Mouse (Mus musculus) cerebellum, adult 18-20 months (tissue): Measurements from ENCODE around the gene Sele.

ENCODE experiments used
- DNase-seq, 2 experiments: peaks; one replicate each; pipeline ENCODE4 v3.0.0; 2021

Sele gene

GRCm38 (mm10) chr1:164073091-164073490 is 25.1 kb downstream of the Sele start:
- DNase-seq = no peak

DNA sequence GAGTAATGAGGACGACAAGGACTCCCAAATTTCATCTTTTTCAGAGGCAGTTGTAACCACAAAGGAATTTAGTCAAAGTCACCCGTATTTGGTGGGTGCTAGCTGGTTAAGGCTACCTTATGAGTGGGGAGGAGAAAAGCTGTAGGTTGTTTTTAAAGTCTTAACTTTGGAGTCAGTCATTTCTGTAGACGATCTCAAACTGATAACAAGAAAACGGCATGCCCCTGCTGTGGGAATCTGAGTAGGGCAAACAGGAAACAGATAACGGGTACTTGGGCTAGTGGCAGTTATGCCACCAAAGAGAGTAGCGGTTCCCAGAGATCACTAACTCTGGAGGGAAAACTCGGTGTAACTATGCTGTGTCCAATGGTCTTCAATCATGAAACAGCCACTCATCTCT is 25.8 kb downstream of the Sele start:
- no peak for DNase-seq

- DNase-seq = no peak
Measured at GRCm38 (mm10) chr1:164074606-164075140, 26.6 kb downstream of the Sele start.

DNA sequence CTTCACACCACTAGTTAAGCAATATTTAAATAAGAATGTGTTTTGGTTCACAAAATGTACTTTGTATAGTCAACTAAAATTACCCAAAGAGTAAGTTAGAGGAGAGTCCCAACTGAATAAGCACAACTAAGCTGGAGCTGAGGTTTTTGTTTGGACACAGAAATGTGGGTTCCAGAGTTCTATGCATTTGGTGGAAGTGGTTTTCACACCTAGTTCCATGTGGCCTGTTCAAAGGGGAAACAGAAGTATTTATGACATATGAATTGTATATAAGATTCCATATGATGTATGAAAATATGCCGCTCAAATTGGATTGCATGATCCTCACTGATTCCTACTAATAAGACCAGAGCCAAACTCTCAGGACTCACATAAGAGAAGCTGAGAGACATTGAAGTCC is 27.4 kb downstream of the Sele start:
- DNase-seq = no peak

DNA sequence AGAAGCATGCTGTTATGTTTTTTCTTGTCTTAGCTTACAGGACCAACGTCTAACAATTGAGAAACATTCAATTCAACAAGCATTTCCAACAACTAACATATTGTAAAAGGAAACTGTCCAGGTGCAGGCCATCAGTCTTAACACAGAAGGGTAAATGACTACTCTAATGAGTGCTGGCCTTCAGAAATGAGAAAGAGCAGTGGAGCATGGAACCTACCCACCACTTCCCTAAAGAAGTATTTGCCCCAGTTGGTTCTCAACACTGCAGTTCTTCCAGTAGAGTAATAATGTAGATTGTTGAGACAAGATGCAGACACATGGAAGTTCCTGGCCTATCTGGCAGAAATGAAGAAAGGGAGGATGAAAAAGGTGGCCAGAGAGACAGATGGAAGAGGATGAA is 28.4 kb downstream of the Sele start:
- DNase-seq = no peak

GRCm38 (mm10) chr1:164077031-164077430 is 29.0 kb downstream of the Sele start:
- DNase-seq = no peak

- no peak for DNase-seq
Measured at GRCm38 (mm10) chr1:164078323-164078741, 30.3 kb downstream of the Sele start.

DNA sequence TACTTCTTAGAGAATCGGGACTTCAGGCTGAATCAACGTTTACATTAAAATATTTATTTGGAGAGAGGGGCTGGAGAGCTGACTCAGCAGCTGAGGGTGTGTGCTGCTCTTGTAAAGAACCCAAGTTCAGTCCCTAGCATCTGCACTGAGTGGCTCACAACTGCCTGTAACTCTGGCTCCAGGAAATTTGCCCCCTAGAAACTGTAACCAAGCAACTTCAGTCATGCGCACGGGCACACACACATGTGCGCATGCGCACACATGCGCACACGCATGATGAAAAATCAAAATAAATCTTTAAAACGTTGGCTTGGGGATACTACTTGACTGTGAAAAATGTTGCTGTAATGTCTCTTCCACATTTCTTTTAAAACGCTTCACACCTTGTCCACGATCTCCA is 31.1 kb downstream of the Sele start:
- DNase-seq = no peak

GRCm38 (mm10) chr1:164083046-164083445 is 35.0 kb downstream of the Sele start:
- no peak for DNase-seq

GRCm38 (mm10) chr1:164086797-164087196 is 38.8 kb downstream of the Sele start:
- DNase-seq = no peak

DNA sequence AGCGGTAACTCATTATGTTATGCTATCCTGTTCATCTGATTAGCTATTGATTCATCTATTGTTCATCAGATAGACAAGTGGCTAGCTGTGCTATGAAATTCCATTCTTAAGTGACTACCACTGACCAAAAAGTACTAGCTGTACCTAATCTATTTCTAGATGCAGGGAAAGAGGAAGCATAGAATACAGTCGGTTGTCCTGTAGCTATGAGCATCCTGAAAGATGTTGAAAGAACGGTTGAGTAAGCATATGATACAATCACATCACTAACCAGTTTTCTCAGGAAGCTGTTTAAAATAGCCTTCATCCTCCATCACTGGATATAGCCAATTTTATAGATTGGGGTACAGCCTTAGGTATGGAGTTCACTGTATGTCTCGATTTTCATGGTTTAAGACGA is 39.8 kb downstream of the Sele start:
- DNase-seq = no peak

DNA sequence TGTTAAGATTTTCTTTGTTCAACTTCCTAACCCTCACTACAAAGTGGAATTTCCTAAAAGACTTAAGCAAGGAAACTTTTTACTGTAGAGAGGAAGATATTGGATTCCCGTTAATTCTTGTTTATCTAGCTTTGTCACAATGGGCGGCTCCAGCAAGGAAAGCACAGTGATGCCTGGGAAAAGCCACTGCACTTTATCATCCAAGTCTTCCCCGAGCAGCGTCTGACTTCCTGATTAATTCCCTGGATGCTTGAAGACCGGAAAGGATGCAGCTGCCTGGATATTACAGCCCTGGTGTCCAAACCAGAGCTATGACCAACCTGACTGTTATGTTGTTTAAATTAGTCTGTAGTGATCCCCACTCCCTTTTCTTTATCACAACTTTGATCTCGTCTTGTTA is 48.7 kb downstream of the Sele start:
- no peak for DNase-seq

GRCm38 (mm10) chr1:164097911-164098310 is 49.9 kb downstream of the Sele start:
- DNase-seq = no peak

GRCm38 (mm10) chr1:164098372-164098771 is 50.3 kb downstream of the Sele start:
- no peak for DNase-seq
